Mouse (Mus musculus): ENCODE measurements at regions not wholly inside any gene's neighbourhood (a gene's known extent, or its start where the extent isn't known, plus 50 kb on each side); places are given as distances from the start of the nearest gene placed in this dataset.
"Not testable (repeated sequence)": the region's sequence is repeated elsewhere in the genome, so short reads cannot be mapped to it uniquely, and the experiment has no call there.

DNA sequence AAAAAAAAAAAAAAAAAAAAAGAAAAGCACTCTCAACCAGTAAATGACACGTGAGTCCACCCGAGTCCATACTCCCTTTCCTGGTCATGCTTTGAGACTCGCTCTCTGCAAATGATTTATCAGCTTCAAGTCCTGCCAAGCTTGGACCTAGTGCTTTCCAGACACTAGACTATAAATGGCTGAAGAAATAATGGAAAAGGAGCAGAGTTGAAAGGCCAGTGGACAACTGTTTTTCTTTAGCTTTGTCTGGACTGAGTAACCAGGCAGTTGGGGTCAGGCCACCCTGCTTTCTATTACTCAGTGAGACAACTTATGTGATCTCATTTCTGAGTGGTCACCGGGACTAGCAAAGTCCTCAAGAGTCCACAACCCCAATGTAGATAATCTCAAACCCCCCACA is 112.9 kb downstream of the Kcns3 start:
- no peak for DNase-seq (ENCODE audit: low read depth, low spot score)

DNA sequence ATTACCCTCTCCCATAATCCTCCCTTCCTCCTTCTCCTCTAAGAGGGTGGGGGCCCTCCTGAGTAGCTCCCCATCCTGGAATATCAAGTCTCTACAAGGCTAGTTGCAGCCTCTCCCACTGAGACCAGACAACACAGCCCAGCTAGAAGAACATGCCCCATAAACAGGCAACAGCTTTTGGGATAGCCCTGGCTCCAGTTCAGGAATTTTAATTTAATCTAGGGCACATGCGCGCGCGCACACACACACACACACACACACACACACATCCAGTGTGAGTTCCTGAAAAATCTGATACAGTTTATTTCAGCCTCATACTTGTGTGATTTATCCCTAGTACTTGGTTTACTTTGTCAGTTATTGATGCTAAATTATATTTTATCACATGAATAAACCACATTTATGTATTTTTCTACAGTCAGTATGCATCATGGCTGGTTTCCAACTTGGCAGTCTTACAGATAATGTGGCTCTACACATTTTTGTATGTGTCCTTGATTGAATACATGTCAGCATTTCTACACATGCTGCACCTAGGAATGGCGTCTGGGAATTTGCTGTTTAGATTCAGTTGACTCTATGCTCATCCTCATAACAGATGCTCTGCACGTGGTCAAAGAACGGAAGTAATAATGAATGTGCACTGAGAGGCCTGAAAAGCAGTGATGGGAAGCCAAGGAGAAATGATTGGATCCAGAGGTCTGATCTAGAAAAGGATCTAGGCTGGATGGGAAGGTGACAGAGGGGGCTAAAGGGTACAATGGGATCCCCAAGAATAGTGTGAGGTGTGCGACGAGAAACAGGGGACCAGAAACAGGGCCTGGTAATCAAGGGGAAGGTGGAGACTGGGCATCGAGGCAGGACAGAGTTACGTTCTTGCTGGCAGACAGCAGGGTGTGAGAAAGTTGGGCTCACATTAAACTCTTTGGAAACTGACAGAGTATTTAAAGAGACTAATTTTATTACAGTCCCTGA is 130.0 kb downstream of the Kcns3 start:
- DNase-seq (ENCODE audit: low read depth, low spot score) = no peak

DNA sequence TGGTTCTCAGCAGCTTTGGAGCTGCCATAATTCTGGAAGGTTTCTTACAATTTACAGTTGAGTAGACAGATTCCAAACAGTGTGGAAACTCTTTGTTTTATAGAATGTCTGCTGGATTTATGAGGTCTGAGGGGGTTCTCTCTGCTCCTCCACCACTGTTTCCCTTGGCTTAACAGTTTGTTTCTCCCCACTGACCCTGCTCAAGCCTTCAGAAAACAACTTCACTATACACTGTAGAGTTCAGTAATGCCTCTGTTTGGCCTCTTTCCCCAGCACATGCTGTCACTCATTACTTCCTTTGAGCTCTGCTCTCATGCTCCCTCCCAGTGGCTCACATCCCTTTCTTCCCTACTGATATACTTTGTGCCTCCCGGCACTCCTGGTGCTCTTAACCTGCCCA is 139.7 kb downstream of the Kcns3 start:
- DNase-seq (ENCODE audit: low read depth, low spot score) = no peak

DNA sequence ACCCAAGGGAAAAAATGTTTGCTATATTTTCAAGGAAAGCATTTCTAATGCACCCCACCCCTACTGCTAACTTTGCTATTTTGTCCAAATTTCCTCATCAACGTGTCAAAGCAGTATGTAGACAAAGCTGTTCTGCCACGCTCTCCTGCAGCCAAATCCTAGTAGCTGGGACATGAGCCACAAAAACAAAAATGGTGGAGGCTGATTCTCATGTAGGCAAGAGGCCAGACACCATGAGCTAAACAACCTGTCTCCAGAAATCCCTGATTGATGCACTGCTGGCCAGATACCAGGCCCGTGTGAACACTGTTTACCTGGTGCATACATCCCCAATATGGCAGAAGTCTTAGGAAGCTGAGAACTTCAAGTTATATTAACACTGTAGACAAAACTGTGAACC is 166.6 kb downstream of the Kcns3 start:
- DNase-seq (ENCODE audit: low read depth, low spot score) = peak; percentile 23

DNA sequence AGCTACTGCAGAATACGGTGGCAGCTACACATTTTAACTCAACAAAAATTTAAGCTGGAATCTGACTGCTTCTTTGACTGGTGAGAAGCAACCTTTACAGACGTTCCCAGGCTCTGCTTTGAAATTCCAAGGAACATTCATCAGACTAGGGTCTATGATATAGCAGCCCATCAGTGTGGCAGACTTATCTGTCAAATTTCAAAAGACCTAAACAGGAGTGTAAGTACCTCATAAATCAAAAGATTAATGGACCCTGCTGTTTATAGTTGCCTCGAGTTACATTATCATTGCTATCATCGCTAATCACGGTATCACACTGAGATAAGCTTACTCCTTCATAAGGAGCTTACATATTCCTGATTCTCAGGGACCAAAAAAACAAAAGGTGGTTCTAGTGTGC is 201.7 kb downstream of the Kcns3 start:
- DNase-seq (ENCODE audit: low read depth, low spot score) = no peak

DNA sequence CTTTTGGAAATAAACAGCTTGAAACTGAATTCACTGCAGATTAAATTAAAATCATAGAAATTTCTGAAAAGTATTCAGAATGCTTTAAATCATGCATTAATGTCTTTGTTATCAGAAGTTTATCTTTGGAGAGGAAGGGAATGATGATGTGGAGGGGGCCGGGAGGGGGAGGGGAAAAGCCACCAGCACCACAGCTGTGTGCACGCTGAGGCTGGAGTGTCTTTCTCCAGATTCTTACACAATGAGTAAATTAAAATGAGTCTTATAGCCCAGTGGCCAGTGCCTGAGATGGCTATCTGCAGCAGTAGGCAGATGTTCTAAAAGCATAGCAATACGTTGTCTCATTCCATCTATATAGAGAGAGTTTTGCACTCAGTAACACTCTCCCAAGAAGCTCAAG is 209.8 kb downstream of the Kcns3 start:
- peak; percentile 6 for DNase-seq (ENCODE audit: low read depth, low spot score)

DNA sequence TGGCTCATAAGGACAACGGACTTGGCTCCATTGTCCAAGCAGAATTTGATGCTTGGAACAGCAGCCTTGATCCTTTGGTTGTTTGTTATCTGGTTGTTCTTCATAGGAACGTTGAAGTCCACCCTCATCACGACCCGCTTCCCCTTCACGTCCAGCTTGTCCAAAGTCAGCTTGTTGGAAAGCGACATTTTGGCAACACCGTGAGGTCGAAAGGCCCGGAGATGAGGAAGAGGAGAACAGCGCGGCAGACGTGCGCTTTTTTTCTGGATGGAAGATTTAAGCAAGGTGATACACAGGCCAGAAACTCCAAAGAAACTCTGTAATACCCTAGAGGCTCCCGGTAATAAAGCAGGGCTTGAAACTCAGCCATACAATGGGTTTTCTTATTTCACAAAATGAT is 250.8 kb downstream of the Kcns3 start:
- DNase-seq (ENCODE audit: low read depth, low spot score) = not testable (repeated sequence)

DNA sequence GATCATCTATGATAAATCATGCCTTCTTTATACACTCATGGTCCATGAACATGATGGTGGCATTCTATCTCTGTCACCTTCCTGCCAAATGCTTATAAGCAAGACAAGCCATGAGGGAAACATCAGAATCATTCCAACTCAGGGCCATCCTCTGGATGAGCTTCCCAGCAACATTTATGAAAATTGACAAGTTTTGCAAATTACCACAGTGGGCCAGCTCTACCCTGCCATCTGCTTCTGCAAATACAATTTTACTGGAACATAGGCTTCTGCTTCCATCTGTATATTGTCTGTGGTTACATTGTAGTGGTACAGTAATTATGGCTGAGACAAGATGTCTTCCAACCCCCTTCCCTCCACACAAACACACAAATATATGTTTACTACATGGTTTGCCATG is 272.1 kb downstream of the Kcns3 start:
- no peak for DNase-seq (ENCODE audit: low read depth, low spot score)

DNA sequence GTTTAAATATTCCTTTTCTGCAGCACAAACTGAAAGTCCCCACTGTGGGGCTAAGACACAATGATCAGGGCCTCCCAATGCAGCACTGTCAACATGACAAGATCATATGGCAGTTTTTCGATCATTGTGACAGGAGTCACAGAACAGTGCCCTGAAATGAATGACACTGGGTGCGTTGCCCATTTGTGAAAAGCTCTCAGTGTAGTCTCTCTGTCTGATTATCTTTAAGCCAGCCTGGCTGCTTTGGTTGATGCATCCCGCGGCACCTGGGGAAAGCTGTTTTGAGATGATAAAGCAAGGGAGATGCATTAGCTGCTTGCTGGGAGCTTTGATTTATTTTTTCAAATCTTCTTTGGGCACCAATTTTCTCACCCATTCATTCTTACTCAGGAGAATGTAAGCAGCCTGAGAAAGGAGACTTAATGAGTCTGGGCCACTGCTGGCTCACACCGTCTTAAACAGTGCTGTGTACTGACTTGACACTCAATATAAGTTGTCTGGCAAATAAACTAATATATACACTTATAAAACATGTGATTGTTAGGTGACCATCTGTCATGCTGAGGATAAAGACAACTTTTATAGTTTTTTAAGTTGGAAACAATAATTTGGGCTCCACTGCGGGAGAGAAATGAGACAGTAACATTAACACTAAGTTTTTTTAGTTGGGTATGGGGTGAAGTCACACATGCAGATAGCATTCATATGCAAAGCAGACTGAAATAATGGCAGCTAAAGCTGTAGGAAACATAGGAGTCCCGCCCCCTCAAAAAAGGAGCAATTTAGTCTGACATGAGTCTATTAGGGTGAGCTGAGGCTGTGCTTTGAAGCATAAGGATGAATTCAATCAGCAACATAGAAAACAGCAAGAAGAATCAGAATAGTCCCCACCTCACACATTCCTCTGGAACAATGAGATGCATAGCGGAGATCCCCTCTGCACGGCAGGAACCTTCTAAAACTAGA is 276.0 kb downstream of the Kcns3 start:
- no peak for DNase-seq (ENCODE audit: low read depth, low spot score)

DNA sequence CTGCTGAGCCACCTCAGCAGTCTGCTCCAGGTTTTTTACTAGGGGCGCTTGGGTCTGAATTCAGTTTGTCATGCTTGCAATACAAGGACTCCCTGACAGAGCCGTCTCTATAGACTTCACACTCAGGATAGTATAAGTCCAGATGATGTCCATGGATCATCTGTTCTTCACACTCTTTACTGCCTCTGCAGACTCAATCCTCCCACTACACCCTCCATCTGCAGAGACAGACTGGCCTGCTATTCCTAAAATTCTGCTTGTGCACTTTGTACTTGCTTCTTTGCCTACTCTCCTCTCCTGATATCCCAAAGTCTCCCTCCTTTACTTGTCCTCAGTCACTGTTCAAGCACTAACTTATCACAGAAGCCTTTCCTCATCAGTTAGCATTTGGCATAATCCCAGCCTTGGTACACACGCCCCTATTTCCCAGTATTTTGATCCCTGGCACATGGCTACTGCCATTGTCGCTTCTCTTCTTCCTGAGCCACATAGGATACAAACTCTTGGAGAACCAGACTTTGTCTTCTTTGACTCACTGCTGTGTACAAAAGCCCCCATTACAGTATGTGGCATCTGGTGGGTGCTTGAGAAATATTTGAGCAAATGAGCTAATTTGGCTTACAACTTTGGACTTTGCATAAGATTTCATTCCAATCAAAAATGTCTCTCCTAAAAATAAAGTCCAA is 277.0 kb downstream of the Kcns3 start:
- peak; percentile 53 for DNase-seq (ENCODE audit: low read depth, low spot score)

DNA sequence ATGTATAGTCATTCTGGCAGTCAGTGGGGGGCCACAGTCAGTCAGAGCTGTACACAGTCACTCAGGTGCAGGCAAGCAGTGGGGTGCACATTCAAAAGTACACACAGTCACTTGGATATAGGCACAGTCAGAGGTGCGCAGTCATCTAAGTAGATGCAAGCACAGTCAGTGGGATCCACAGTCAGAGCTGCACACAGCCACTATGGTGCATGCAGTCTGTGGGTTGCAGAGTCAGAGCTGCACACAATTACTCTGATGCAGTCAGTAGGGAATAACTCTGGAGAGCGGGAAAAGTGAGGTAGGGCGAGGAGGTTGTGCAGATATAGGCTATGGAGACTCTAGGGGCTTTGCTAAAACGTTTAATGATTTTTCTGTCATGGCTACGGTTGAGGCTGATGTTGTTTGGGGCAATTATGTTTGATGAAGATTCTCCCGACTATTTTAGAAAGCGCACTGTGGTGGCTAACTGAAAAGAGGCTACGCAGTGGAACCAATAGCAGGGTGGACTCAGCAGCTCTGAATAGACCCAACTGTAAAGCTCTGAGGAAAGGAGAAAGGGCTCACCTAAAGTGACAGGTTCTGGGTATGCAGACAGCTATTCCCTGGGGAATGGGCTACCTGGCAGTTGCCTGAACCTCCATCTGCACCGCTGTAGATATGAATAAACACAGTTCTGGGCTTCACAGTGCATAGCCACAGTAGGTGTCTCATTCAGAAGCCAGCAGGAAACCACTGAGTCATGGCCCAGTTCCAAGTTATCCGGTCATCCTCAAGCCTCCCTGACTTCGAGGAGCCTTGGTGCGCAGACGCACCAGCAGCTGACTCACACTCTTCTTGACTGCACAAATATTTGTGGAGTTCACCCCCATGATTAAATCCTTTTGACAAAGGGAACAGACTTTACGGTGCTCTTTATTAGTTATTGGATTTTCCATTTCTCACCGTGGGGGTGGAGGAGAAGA is 282.9 kb downstream of the Kcns3 start:
- peak; percentile 31 for DNase-seq (ENCODE audit: low read depth, low spot score)

DNA sequence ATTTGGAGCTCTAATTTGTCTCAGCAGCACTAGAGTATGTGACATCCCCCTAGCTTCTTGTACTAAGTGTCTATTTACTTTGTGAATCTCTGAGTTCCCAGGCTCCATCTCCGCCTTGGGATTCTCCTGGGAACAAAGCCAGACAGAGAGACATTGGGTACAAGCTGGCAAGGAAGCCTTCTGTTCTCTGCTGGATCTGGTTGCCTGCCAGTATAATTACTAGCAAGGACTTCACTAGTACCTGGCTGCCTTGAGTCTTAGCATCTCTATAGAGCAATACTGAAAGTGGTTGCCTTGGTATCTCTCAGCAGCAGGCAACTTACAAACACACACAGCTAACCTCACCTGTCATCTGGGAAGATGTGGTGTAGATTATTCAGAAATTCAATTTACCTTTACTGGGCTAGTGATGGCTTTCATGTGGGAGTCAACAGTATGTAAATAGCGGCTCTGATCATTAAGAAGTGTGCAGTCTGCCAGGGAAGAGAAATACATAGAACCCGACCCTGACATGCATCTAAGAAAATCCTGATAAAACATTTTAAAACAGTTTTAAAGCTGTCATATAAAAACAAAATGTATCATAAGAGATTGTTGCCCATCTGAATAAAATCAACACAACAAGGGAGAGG is 283.8 kb downstream of the Kcns3 start:
- peak; percentile 92 for DNase-seq (ENCODE audit: low read depth, low spot score)

DNA sequence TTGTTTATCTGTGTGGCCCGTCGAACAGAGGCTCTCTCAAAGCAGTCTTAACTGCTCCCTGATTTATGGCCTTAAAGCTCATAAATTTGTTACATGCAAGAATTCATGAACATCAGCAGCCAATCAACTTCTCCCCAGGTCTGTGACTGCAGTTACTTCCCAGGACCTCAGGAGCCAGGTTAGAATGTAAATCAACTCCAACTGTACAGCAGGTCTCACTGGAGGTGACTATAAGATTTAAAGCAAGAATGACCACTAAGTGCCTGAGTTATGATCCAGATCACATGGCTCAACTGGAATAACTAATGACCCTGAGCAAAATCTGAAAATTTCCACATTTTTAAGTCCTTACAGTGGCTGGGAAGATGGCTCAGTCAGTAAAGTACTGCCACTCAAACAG is 285.6 kb downstream of the Kcns3 start:
- DNase-seq (ENCODE audit: low read depth, low spot score) = no peak

DNA sequence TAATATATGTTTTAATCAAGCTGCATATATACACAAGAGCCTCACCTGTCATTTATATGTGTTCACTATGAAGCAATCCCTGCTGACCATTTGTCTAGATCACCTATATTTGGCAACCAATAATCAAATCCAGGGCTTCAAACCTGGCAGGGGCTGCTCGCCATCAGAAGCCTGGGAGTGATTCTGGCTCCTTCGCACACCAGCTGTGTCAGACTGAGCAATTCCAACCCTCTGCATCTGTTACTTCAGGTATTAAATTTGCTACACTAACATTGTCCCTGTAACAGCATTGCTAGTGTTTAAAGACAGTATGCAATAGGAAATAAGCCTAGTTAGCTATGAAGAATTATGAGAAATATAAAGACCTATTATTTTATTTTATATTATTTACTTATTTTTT is 330.5 kb downstream of the Kcns3 start:
- peak; percentile 12 for DNase-seq (ENCODE audit: low read depth, low spot score)

DNA sequence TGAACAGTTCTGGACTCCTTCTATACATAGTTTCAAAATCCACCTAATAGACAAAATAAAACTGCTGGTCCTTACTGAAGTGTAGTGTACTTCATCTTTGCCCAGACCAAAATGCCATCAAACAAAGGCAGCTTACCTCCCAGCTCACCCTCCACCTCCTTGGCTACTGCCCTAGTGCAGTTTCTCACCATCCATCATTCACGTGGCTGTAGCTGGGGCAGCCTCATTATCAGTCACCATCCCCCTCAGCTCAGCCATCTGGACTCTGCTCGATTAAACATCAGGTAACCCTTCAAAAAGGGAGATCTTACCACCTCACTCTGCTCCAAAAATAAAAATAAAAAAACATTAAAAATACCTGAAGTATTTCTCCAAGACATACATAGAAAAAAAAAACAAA is 332.8 kb downstream of the Kcns3 start:
- no peak for DNase-seq (ENCODE audit: low read depth, low spot score)

DNA sequence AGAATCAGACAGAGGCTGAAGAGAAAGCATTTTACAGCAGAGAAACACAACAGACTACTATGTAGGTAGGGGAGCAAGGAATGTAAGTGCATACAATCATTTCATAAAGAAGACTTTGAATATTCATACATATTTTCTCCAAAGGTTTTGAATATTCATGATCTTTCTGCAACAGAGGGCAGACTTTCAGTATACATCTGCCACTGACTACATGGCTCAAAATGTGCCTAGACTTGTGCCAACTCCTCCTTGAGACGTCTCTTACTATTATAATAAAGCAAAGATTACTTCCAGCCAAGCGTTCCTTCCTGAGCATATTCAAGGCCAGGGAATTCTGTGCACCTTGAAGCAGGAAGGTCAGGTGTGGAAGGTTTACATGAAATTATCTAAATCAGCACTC is 333.3 kb downstream of the Kcns3 start:
- DNase-seq (ENCODE audit: low read depth, low spot score) = peak; percentile 17

DNA sequence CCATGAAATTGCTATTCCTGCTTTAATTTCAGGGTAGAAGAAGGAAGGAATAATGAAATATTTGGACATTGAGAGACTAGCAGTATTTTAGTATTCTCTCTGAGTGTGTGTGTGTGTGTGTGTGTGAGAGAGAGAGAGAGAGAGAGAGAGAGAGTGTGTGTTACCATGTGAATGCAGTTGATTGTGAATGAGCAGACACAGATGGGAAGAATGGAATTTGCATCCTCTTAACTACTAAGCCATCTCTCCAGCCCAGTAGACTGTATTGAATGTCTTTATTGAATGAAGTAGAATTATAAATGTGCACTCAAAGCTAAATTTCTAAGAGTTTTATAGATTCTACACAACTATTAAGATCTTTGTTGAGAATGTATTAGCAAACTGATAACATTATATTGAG is 340.3 kb downstream of the Kcns3 start:
- DNase-seq (ENCODE audit: low read depth, low spot score) = no peak

DNA sequence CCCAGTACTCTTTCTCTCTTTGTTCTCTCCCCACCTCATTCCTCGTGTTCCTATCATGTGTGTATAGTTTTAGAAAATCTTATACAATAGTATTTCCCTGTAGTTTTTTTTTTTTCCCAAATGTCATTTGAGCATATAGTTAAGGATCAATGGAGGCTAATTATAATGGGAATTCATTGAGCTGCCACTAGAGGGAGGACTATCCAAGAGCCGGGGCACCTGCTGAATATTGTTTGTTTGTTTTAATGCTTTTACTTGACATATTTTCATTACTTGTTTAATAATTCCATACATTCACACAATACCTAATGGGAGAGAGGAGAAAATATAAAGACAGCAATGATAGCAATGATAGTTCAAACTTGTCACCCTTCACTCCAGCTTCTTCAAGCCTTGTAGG is 346.4 kb downstream of the Kcns3 start:
- DNase-seq (ENCODE audit: low read depth, low spot score) = no peak
